Mouse (Mus musculus): Measurements from ENCODE around the gene Cryzl2. TPM values are rescaled to one million over a fixed set of nuclear protein-coding genes. Genes with fewer than 3 reads are reported as not detected.

Gene Cryzl2
- polyA plus RNA-seq, 1 experiment from 2014 or later, result 9.5 TPM

GRCm38 (mm10) chr1:157439101-157439500, 19.3 kb upstream of the Cryzl2 start:
- TF ChIP-seq CTCF (IDR thresholded peaks at IDR 0.05; ENCODE audit: low read depth), result no peak
- no peak for TF ChIP-seq EP300 (IDR thresholded peaks at IDR 0.05; ENCODE audit: low read depth)

GRCm38 (mm10) chr1:157439973-157440641, 18.3 kb upstream of the Cryzl2 start:
- Histone ChIP-seq H3K27ac (ENCODE audit: low read depth) (no peak overlapping the region), H3K36me3 (replicated peaks; ENCODE audit: insufficient read depth, low read length) (no peaks in the 10 kb centered on the region), H3K4me3 (ENCODE audit: low read depth, low read length) (no peak overlapping the region), H3K4me1 (ENCODE audit: insufficient read depth) (peaks cover 4% of the 10 kb centered on the region; the same call in 1 of the 2 replicates), H3K4me2 (ENCODE audit: low read depth, low read length) (peak overlapping the region; percentile 50), H3K9me3 (ENCODE audit: low read length) (no peaks in the 10 kb centered on the region), H3K9ac (replicated peaks) (no peak overlapping the region), H3K27me3 (ENCODE audit: insufficient read depth, low read length) (no peaks in the 10 kb centered on the region)
- no peak for DNase-seq
- WGBS (ENCODE audit: insufficient replicate concordance), result 38% methylated on average over 14 of the region's 14 CpGs
- TF ChIP-seq EP300 (IDR thresholded peaks at IDR 0.05; ENCODE audit: low read depth) (no peak), CTCF (IDR thresholded peaks at IDR 0.05; ENCODE audit: low read depth) (no peak)
- ATAC-seq, result peak; percentile 50

More at GRCm38 (mm10) chr1:157439101-157439500, 19.3 kb upstream of the Cryzl2 start:
- H3K4me3 ChIP-seq (ENCODE audit: low read depth, low read length), result no peak overlapping the region
- no peaks in the 10 kb centered on the region for H3K27me3 ChIP-seq (ENCODE audit: insufficient read depth, low read length)
- H3K4me2 ChIP-seq (ENCODE audit: low read depth, low read length), result no peak overlapping the region
- no peaks in the 10 kb centered on the region for H3K36me3 ChIP-seq (replicated peaks; ENCODE audit: insufficient read depth, low read length)
- H3K4me1 ChIP-seq (ENCODE audit: insufficient read depth), result peaks cover 4% of the 10 kb centered on the region; the same call in 1 of the 2 replicates
- H3K9me3 ChIP-seq (ENCODE audit: low read length), result no peaks in the 10 kb centered on the region
- 83% methylated on average over 4 of the region's 4 CpGs for WGBS (ENCODE audit: insufficient replicate concordance)
- no peak overlapping the region for H3K27ac ChIP-seq (ENCODE audit: low read depth)
- DNase-seq (no peak), ATAC-seq (no peak)
- H3K9ac ChIP-seq (replicated peaks), result no peak overlapping the region

GRCm38 (mm10) chr1:157443026-157443722, 15.2 kb upstream of the Cryzl2 start:
- 28% methylated on average over 14 of the region's 14 CpGs for WGBS (ENCODE audit: insufficient replicate concordance)
- Histone ChIP-seq H3K36me3 (replicated peaks; ENCODE audit: insufficient read depth, low read length) (no peaks in the 10 kb centered on the region), H3K9me3 (ENCODE audit: low read length) (no peaks in the 10 kb centered on the region), H3K4me2 (ENCODE audit: low read depth, low read length) (peak overlapping the region; percentile 27), H3K4me3 (ENCODE audit: low read depth, low read length) (no peak overlapping the region), H3K4me1 (ENCODE audit: insufficient read depth) (peaks cover 4% of the 10 kb centered on the region; the same call in 1 of the 2 replicates), H3K9ac (replicated peaks) (no peak overlapping the region), H3K27me3 (ENCODE audit: insufficient read depth, low read length) (no peaks in the 10 kb centered on the region), H3K27ac (ENCODE audit: low read depth) (peak overlapping the region; percentile 53)
- peak; percentile 35 for ATAC-seq
- DNase-seq, result peak; percentile 15
- TF ChIP-seq EP300 (IDR thresholded peaks at IDR 0.05; ENCODE audit: low read depth), result no peak
- TF ChIP-seq CTCF (IDR thresholded peaks at IDR 0.05; ENCODE audit: low read depth), result no peak

DNA sequence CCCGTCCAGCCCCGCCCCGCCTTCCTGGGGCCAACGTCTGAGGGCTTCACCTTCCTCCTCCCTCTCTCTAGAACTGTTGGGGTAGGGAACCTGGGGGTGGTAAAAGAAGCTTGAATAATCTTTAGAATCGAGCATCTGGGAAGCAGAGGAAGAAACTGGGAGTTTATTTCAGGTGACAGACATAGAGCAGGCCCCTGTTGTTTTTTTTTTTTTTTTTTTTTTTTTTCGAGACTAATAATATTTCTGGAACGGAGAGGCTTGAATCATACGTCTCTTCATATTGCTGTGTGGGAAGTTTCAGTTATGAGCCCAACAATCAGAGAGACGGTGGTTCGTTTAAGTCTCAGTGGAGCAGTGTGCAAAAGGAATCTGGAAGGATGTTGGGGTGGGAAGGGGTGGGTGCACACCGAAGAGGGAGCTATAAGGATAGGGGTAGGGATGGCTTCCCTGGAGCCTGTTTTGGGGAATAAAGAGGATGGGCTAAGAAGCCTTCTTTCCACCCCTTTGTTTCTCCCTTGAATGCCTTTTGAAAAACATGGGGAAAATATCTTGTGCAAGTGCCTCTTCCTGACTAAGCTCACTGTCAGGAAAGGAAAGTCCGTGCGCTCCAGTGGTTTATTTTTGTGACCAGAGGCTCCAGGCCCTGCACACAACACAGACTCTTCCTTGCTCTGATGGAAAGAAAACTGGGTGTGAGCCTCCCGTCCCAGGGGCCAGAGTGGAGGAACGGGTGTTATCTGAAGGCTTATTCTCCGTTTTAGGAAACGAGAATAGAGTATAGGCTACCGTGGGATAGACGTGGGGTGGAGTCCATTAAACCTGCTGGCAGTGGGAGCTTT, 14.4 kb upstream of the Cryzl2 start:
- Histone ChIP-seq H3K4me2 (ENCODE audit: low read depth, low read length) (peak overlapping the region; percentile 27), H3K27ac (ENCODE audit: low read depth) (peak overlapping the region; percentile 55; the same call in 1 of the 2 replicates), H3K4me3 (ENCODE audit: low read depth, low read length) (no peak overlapping the region), H3K4me1 (ENCODE audit: insufficient read depth) (peaks cover 4% of the 10 kb centered on the region; the same call in 1 of the 2 replicates), H3K27me3 (ENCODE audit: insufficient read depth, low read length) (no peaks in the 10 kb centered on the region), H3K9ac (replicated peaks) (no peak overlapping the region), H3K36me3 (replicated peaks; ENCODE audit: insufficient read depth, low read length) (no peaks in the 10 kb centered on the region), H3K9me3 (ENCODE audit: low read length) (no peaks in the 10 kb centered on the region)
- DNase-seq (no peak), ATAC-seq (no peak)
- TF ChIP-seq CTCF (IDR thresholded peaks at IDR 0.05; ENCODE audit: low read depth), result no peak
- no peak for TF ChIP-seq EP300 (IDR thresholded peaks at IDR 0.05; ENCODE audit: low read depth)
- WGBS (ENCODE audit: insufficient replicate concordance), result 35% methylated on average over 19 of the region's 19 CpGs

GRCm38 (mm10) chr1:157444632-157445300, 13.6 kb upstream of the Cryzl2 start:
- Histone ChIP-seq H3K4me1 (ENCODE audit: insufficient read depth) (peaks cover 8% of the 10 kb centered on the region), H3K27ac (ENCODE audit: low read depth) (0 out of 2 replicates have a peak overlapping the region, but pooled peaks have one; percentile 55), H3K27me3 (ENCODE audit: insufficient read depth, low read length) (no peaks in the 10 kb centered on the region), H3K36me3 (replicated peaks; ENCODE audit: insufficient read depth, low read length) (no peaks in the 10 kb centered on the region), H3K4me2 (ENCODE audit: low read depth, low read length) (no peak overlapping the region), H3K9ac (replicated peaks) (no peak overlapping the region), H3K9me3 (ENCODE audit: low read length) (no peaks in the 10 kb centered on the region), H3K4me3 (ENCODE audit: low read depth, low read length) (no peak overlapping the region)
- TF ChIP-seq EP300 (IDR thresholded peaks at IDR 0.05; ENCODE audit: low read depth), result no peak
- TF ChIP-seq CTCF (IDR thresholded peaks at IDR 0.05; ENCODE audit: low read depth), result no peak
- WGBS (ENCODE audit: insufficient replicate concordance), result 68% methylated on average over 13 of the region's 13 CpGs
- ATAC-seq, result no peak
- DNase-seq, result no peak

All from liver, postnatal 0 days (tissue).